Mouse (Mus musculus) adrenal gland, postnatal 10 days (tissue): Measurements from ENCODE around the gene Prdm2. TPM values are rescaled to one million over a fixed set of nuclear protein-coding genes. Genes with fewer than 3 reads are reported as not detected.
A peak's percentile ranks its signal among the peaks of the same experiment; 100 is the strongest.

Experiments
- DNase-seq: peaks from one replicate; pipeline ENCODE4 v3.0.0; 2021; ENCODE audit warnings: mixed read lengths
- long read RNA-seq, 2 experiments: library from polyadenylated mRNA; stranded (forward); transcript quantifications; one replicate each; pipeline ENCODE4 v2.0.0; 2021
- total RNA-seq, 2 experiments: library from RNA; stranded (reverse); gene quantifications; 2 replicates each; pipeline ENCODE4 v1.2.3; 2021

The Prdm2 gene
- total RNA-seq = 10 to 100 TPM; 21.2 to 23.4 TPM
- long read RNA-seq, experiment 1, partial matches to known transcripts = 2 of 7 reads
- long read RNA-seq, experiment 1, other reads (novel, unspliced or antisense) = 5 of 7 reads
- long read RNA-seq, experiment 2, partial matches to known transcripts = 0 of 2 reads
- long read RNA-seq, experiment 2, other reads (novel, unspliced or antisense) = 2 of 2 reads

DNA sequence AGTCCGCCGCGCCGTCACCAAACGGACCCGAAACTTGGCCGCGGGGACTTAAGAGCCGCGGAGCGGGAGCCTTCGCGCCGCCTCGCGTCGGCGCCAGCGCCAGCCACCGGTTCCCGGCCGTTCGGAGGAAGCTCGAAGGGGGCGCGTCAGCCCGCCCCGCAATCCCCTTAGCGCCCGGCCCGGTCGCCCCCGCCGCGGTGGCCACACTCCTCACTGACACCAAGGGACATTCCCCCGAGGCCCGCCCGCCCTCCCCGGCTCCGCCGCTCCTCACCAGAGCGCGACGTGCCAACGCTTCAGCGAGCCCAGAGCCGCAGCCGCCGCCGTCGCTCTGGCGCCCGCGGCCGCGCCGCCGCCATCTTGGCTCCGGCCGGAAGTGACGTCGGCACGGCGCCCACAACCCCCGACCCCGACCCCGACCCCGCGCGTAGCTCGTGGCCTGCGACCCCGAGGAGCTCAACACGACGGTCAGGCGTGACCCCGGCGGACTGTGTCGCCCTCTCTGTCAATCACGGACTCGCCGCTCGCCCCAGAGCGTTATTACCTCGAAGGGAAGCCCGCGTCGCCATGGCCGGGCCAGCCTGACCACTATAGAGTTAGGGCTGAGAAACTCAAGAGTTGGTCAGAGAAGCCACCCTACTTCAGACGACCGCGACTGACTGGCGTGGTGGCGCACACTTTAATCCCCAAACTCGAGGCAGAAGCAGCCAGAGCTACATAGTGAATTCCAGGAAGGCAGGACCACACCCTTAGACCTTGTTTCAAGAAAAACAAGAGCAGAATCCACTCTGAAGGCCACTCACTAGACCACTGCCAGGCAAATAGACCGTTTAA is at the start of gene Prdm2:
Gene Prdm2, minus strand, starts transcription at position 655 of the 834 bp plus-strand sequence.
- peak; percentile 75 for DNase-seq

DNA sequence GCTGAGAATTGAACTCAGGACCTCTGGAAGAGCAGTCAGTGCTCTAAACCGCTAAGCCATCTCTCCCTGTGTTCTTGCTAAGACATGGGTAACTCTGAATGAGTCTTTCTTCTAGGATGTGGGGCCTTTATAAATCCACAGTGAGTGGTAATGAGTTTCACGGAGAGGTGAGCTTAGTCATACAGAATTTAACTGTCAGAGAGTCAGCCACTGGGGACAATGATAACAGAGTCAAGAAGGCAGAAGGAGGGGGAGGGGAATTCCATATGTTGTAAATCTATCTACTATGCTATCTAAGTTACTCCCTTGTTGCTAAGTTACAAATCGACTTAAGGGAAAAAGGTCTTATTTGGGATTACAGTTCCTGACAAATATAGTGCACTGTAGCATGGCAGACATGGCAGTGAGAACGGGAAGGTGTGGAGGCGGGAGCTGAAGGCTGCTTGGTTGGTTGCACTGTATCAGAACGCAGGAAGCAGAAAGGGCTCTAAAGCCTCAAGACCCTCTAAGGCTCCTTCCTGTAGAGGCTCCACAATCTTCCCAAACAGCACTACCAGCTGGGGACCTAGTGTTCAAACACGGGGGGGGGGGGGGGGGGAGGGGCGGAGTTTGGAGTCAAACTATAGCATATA is 47.0 kb upstream of the Prdm2 start:
- no peak for DNase-seq

- DNase-seq = peak; percentile 86
Measured at GRCm38 (mm10) chr4:143258517-143258916, 45.7 kb upstream of the Prdm2 start.

DNA sequence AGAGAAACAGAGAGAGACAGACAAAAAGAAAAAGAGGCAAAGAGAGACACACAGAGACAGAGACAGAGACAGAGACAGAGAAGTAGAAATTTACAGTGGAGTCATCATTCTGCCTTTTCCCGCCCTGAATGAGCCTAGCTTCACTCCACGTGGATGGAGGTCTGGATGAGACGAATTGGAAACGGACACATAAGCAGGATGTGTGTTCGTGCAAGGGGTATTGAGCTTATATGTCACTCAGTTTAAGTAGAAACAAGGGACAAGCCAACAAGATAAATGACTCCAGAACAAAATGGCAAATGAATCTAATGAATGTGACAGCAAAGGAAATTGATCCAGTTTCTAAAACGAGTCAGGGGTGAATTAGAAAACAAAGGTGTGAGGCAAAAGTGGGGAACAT is 45.2 kb upstream of the Prdm2 start:
- DNase-seq = no peak

DNA sequence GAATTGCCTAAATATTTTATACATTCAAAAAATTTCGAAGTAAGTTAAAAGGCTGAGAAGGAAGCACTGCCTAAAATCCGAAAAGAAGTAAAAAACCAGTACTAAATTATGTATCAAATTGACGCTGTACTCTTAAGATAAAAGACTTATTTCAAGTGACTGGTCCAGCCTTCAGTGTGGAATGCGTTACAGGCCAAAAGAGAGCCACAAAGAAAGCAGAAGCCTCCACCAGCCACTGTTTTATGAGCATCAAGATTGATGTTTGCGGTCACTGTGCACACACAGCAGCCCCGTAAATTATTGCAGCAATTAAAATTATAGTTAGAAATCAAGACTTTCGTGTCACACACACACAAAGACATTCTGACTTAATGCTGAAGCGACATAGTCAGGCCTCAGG is 42.7 kb upstream of the Prdm2 start:
- DNase-seq = no peak

DNA sequence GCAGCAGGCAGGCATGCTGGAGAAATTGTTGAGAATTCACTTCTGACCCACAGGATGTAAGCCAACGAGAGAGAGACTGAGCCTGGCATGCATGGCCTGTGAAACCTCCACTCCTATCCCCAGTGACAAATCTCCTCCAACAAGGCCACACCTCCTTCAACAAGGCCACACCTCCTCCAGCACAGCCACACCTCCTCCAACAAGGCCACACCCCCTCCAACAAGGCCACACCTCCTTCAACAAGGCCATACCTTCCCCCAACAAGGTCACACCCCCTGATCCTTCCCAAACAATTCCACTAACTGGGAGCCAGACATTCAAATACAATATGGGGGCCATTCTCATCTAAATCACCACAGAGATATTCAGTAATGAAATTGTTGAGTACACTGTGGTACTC is 40.6 kb upstream of the Prdm2 start:
- no peak for DNase-seq

- DNase-seq = no peak
Measured at GRCm38 (mm10) chr4:143248050-143248449, 35.3 kb upstream of the Prdm2 start.

DNA sequence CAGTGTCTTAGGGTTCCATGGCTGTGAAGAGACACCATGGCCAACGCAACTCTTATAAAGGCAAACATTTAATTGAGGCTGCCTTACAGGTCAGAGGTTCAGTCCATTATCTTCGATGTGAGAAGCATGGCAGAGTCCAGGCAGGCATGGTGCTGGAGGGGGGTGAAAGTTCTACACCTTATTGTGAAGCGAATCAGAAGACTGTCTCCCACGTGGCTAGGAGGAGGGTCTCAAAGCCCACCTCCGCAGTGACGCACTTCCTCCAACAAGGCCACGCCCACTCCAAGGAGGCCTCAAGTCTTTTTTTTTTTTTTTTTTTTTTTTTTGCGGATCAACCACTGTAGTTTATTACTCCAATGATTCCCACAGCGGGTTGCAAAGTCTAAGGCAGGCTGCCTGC is 28.5 kb upstream of the Prdm2 start:
- DNase-seq = no peak

DNA sequence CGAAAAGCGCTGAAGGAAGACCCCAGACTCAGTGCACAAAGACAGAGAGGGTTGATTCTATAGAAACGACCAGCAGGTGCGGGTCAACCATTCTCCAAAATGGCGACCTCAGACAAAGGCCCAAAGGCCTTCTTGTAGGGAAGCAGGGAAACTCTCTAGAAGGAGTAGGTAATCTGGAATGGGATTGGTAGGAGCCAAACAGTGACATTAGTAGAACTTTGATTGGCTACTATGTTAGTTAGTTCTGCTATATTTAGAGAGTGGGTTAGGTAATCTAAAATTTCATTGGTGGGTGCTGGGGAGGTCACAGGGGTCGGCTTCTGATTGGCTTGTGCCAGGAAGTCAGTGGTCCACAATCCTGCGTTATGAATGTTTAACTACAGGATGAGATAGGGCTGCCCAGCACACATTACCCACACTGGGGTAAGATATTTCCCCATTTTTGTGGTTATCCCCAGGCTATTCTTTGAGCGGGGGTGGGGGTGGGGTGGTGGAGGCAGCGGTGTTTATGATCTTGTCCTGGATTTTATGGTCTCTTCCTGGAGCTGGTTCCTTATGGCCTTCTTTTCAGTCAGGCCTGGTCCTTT is 26.9 kb upstream of the Prdm2 start:
- no peak for DNase-seq

- DNase-seq = no peak
Measured at GRCm38 (mm10) chr4:143239117-143239516, 26.3 kb upstream of the Prdm2 start.

DNA sequence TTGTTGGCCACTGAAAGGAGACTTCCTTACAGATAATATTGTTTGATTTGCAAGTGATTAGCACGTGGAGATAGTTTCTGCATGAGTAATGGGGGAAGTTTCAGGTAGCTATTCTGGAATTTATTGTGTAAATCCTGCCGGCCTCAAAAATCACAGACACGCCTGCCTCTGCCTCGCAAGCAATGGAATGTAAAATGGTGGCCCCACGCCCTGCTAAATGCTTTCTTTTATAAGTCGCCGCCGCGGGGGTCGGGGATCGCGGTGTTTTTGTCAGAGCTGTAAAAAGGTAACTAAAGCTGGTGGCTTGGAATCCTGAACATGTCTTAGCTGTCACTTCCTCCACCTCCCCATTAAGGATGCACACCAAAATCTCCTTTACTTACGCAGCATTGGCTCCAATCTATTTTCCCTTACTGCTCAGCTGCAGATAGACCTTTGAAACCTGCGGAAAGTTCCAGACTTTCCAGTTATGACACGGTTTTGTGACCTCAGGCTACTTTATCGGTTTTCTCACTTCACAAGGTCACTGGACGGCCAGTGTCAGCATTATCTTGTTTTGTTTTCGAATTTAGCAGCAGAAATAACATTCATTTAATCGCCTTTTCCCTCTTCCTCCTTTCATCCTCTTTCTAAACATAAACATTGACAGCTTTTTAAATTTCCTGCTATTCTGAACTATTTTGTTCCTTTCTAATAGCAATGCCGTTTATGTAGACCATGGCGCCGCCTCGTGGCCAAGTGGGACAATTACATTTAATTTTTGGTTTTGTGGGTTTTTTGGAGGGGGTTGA is 25.6 kb upstream of the Prdm2 start:
- DNase-seq = peak; percentile 70

DNA sequence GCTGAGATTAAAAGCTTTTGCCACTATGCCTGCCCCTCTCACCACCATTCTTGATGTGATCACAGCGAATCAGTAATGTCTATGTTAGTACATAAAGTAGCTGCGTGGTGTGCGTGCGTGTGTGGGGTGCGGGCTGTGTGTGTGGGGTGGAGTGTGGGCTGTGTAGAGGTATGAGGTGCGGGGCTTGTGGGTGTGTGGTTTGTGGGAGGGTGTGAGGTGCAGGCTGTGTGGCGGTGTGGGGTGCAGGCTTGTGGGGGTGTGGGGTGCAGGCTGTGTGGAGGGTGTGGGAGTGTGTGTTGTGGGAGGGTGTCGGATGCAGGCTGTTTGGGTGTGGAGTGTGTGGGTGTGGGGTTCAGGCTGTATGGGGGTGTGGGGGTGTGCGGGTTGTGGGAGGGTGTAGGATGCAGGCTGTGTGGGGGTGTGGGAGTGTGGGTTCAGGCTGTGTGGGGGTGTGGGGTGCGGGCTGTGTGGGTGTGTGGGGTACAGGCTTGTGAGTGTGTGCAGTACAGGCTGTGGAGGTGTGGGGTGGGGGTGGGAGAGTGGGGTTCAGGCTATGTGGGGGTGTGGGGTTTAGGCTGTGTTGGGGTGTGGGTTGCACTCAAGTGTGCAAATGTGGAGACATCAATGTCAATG is 19.1 kb upstream of the Prdm2 start:
- DNase-seq = no peak

- no peak for DNase-seq
Measured at GRCm38 (mm10) chr4:143231110-143231509, 18.3 kb upstream of the Prdm2 start.

- no peak for DNase-seq
Measured at GRCm38 (mm10) chr4:143227976-143228375, 15.2 kb upstream of the Prdm2 start.

GRCm38 (mm10) chr4:143225886-143226285 is 13.1 kb upstream of the Prdm2 start:
- DNase-seq = no peak

DNA sequence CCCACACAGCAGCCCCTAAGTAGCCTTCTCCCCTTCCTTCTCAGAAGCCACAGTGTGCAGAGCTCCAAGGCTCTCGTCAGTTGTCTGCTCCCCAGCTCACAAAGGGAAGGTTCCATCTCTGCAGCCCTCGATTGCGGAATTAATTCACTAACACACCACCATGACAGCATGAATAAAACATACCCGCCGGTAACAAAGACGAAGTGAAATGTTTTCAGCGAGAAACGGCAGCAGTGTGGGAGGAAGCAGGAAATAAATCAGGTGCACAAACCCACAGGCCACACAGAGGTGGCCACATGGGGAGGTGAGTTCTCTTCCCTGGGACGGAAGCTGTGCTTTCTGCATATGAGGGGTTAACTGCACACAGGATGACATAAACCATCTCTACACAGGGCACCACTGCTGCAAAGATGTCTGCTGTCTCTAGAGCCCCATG is 6.5 kb upstream of the Prdm2 start:
- no peak for DNase-seq

DNA sequence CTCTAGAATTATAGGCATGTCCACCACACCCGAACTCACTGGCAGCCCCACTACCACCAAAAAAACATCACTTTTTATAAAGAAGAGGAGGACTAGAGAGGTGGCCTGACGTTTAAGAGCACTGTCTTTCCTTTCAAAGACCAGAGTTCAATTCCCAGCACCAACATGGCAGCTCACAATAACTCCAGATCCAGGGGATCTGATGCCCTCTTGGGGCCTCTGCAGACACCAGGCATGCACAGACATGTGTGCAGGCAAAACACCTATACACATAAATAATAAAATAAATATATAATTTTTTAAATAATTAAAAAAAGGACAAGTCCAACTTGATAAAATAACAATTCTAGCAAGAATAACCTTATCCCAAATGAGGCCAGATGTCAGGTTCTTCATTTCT is 6.1 kb upstream of the Prdm2 start:
- DNase-seq = no peak

DNA sequence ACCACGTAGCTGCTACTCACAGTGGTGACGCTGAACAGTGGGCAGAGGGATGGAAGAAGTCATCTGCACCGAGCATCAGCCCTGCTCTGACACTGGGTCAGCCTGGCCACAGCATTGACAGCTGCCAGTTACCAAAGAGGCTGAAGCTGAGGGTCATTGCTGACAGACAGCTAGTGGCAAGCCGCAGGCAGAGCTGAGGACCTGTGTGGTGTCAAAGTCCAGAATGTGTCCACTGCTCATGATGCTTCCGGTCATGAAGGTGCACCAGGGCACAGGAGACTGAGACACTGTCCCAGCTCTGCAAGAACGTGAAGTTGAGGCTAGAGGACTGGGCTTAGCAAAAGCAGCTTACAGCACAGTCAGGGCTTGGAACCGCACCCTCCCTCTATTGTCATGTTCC is 4.4 kb upstream of the Prdm2 start:
- DNase-seq = no peak

DNA sequence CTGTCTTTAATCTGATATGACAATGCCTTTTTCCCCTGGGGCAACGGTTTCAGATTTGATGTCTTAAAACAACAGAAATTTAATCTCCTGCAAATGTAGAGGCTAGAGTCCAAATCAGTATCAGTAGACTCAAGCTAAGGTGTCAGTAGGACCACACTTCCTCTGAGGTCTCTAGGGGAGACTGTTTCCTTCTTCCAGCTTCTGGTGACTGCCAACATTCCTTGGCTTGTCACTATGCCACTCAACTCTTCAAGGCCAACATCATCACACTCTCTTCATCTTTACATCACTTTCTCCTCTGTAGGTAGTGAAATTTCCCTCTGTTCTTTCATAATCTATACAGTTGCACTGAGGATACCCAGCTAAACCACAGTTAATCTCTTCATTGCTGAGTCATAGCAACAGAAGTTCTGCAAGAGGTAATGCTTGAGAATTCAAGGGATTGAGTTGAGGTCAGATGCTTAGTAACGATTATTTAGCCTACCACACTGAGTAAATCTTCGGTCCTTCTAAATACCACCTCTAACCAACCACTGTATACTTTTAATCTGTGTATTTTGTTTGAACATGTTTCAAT is 1.5 kb upstream of the Prdm2 start:
- no peak for DNase-seq

DNA sequence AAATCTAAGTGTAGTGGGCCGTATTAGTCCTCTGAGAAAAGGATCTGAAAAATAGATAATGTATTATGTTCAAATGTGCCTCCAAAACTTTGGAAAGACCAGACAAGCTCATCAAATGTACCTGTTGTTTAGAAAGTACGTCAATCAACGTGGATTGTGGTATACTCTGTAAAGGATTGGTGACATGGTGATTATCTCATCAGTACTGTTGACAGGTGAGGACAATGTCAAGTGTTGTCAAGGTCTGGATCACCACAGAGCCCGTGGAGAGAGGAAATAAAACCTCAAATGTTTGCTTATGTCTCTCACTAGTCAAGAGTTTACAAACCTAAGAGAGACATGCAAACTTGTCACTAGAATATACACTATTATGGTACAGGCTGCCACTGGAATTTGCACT is 776 bp upstream of the Prdm2 start:
- no peak for DNase-seq

DNA sequence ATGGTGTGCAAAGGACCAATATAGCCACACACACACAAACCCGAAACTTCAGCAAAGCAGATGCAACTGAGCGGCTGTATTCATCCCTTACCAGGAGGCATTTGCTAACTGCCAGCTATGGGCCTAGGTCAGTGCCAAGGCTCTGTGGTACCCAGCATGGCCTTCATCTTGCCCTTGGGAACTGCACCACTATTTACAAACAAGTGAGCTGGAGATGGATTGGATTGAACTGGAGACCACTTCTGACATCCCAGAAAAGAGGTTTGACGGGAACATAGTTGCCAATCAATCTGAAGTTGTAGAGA is 332 bp upstream of the Prdm2 start:
- DNase-seq = peak; percentile 7
